Mouse (Mus musculus): ENCODE data around the gene Palld. TPM values are rescaled to one million over a fixed set of nuclear protein-coding genes. Genes with fewer than 3 reads are reported as not detected.
A peak's percentile ranks its signal among the peaks of the same experiment; 100 is the strongest.

Gene Palld
- polyA plus RNA-seq, 1 experiment from 2014 or later = 49.7 TPM

DNA sequence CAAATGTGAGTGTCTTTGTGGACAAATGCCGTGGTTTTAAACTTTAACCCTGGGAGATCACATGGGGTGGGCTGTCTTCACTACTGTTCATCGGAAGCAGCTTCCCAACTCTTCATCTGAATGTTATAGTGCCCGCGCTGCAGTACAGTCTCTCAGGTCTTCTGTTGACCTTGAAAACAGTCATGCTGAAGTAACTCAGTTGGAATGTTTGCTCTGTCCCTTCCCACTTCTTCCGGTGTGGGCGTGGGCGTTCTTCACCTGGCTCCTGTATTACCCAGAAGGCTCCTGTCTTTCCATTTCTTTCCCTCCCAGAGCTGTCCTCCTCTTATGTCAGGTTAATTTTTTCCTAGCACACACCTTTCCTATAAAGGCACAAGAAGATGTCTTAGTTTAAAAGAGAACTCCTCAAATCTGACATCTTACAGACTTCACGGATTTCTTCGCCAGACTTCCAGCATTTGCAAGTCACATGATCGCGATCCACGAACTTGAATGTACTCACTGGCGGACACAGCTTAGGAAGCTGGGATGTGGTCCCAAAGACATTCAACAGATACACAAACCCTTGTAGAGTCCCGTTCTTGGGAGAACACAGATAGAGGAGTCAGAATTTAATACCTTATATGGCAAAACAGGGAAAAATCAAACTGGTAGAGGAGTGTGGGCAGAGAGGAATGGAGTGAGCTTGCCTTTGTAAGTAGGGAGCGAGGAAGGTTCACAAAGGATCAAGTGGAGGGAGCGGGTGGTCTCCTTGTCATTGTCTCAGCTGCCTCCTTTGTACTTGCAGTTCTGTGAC lies 189.1 kb downstream of the Palld start:
- 90% methylated on average over 16 of the region's 16 CpGs for WGBS
- no peak overlapping the region for H3K4me3 ChIP-seq (replicated peaks; ENCODE audit: low read depth, low read length)

DNA sequence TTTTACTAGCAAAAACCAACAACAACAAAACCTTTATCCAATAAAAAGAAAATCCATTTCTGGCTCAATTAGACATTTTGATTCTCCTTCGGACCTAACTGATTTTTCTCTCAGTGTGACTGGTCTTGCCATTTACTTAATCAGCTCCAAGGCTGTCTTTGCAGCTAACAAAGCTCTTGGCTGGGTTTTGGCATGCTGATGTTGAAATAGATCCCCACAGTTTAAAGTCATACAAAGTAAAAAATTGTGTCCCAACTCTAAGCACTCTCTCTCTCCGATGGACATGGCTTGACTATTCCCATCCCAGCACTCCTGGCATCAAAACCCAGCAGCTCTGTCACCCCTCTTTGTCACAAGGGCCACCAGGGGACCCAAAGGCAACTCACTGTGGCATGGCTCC lies 190.1 kb downstream of the Palld start:
- Histone ChIP-seq H3K4me1 (replicated peaks; ENCODE audit: insufficient read depth, low read length) (no peaks in the 10 kb centered on the region), H3K4me2 (ENCODE audit: low read length) (no peak overlapping the region), H3K4me3 (replicated peaks; ENCODE audit: low read depth, low read length) (no peak overlapping the region), H3K9ac (ENCODE audit: low read depth, low read length) (no peak overlapping the region), H3K9me3 (replicated peaks; ENCODE audit: low read length) (no peaks in the 10 kb centered on the region), H3K27ac (no peak overlapping the region), H3K36me3 (ENCODE audit: insufficient read depth, low read length) (no peaks in the 10 kb centered on the region), H3K27me3 (ENCODE audit: insufficient read depth, low read length) (no peaks in the 10 kb centered on the region)
- ATAC-seq (replicated peaks; ENCODE audit: low FRiP score, low read depth) (no peak), DNase-seq (ENCODE audit: low spot score) (no peak)
- TF ChIP-seq CTCF (IDR thresholded peaks at IDR 0.05; ENCODE audit: low read depth) = no peak
- 84% methylated on average over 2 of the region's 2 CpGs for WGBS

More for the DNA sequence above, 189.1 kb downstream of the Palld start:
- H3K36me3 ChIP-seq (ENCODE audit: insufficient read depth, low read length) = no peaks in the 10 kb centered on the region
- H3K27ac ChIP-seq = no peak overlapping the region
- H3K27me3 ChIP-seq (ENCODE audit: insufficient read depth, low read length) = no peaks in the 10 kb centered on the region
- no peaks in the 10 kb centered on the region for H3K4me1 ChIP-seq (replicated peaks; ENCODE audit: insufficient read depth, low read length)
- H3K4me2 ChIP-seq (ENCODE audit: low read length) = no peak overlapping the region
- 0 out of 2 replicates have a peak, but pooled peaks have one; percentile 33 for ATAC-seq (replicated peaks; ENCODE audit: low FRiP score, low read depth)
- DNase-seq (ENCODE audit: low spot score) = no peak
- TF ChIP-seq CTCF (IDR thresholded peaks at IDR 0.05; ENCODE audit: low read depth) = no peak
- H3K9ac ChIP-seq (ENCODE audit: low read depth, low read length) = no peak overlapping the region
- no peaks in the 10 kb centered on the region for H3K9me3 ChIP-seq (replicated peaks; ENCODE audit: low read length)

DNA sequence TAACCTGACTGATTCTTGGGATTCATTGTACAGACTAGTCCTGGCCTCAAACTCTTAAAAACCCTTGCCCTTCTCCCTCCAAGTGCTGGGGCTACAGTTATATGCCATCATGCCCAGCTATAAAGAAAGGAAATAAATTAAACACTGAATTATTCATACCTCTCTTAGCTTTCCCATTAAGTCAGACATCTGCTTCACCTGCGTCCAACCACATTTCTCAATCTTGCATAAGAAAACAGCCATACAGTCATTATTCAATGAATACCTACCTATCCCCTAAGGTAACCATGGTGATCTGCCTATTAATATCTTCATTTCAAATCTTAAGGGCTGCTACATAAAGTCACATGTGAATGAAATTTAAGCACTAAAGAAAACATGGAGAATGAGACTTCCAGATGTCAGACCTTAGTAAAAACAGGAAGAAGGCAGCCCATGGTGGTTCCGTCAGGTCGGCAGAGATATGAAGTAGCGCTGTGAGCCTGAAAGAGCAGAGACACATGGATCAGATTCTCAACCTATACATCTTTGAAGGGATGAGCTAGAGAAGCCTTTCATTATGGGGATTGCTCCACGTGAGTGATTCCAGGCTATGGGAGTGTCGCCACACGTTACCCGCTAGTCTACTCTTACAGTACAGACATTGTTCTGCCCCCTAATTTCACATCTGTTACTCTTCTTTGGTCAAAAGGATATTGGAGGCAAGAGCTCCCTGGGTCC lies 193.7 kb downstream of the Palld start:
- 60% methylated on average over 8 of the region's 8 CpGs for WGBS
- ATAC-seq (replicated peaks; ENCODE audit: low FRiP score, low read depth) (no peak), DNase-seq (ENCODE audit: low spot score) (no peak)
- TF ChIP-seq CTCF (IDR thresholded peaks at IDR 0.05; ENCODE audit: low read depth) = no peak
- Histone ChIP-seq H3K4me1 (replicated peaks; ENCODE audit: insufficient read depth, low read length) (no peaks in the 10 kb centered on the region), H3K27me3 (ENCODE audit: insufficient read depth, low read length) (no peaks in the 10 kb centered on the region), H3K9me3 (replicated peaks; ENCODE audit: low read length) (no peaks in the 10 kb centered on the region), H3K4me3 (replicated peaks; ENCODE audit: low read depth, low read length) (no peak overlapping the region), H3K36me3 (ENCODE audit: insufficient read depth, low read length) (no peaks in the 10 kb centered on the region), H3K27ac (no peak overlapping the region), H3K9ac (ENCODE audit: low read depth, low read length) (no peak overlapping the region), H3K4me2 (ENCODE audit: low read length) (no peak overlapping the region)

DNA sequence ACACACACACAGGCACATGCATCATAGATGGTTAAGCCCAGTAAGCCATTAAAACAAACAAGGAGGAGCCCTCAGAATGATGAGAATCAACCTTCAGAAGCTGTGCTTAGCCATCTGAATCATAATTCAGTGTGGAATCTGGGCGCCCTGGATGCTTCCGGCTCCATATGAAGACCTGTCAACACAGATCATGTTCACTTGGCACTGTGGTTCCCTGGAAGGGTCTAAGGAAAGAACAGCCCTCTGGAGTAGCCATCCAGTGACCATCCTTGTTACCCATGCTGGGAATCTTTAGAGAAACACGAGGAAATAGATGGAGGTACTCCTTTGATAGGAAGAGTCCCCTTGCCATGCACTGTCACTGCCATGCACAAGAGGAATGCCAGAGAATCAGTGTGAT lies 197.0 kb downstream of the Palld start:
- Histone ChIP-seq H3K27ac (no peak overlapping the region), H3K27me3 (ENCODE audit: insufficient read depth, low read length) (no peaks in the 10 kb centered on the region), H3K4me1 (replicated peaks; ENCODE audit: insufficient read depth, low read length) (peaks cover 4% of the 10 kb centered on the region), H3K4me2 (ENCODE audit: low read length) (no peak overlapping the region), H3K9ac (ENCODE audit: low read depth, low read length) (no peak overlapping the region), H3K36me3 (ENCODE audit: insufficient read depth, low read length) (no peaks in the 10 kb centered on the region), H3K9me3 (replicated peaks; ENCODE audit: low read length) (no peaks in the 10 kb centered on the region), H3K4me3 (replicated peaks; ENCODE audit: low read depth, low read length) (no peak overlapping the region)
- DNase-seq (ENCODE audit: low spot score) (no peak), ATAC-seq (replicated peaks; ENCODE audit: low FRiP score, low read depth) (no peak)
- 81% methylated on average over 3 of the region's 3 CpGs for WGBS
- no peak for TF ChIP-seq CTCF (IDR thresholded peaks at IDR 0.05; ENCODE audit: low read depth)

DNA sequence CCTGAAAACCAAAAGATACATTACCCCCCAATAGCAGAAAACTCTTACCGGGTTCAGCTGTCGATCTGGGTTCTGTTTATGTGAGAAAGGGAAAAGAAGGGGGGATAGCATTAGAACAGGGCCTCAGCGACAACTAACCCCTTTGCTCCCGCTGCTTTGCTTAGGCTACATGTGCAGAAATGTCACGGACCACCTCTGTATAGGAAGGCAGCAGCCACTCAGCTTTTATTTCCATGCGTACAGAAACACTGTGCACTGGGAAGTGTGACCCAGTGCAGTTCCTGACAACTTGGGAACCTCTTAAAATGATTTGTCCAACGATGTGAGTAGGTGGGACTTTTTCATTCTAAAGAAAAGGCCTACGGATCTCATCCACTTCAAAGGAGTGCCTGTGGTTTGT lies 200.4 kb downstream of the Palld start:
- 52% methylated on average over 8 of the region's 8 CpGs for WGBS
- Histone ChIP-seq H3K36me3 (ENCODE audit: insufficient read depth, low read length) (no peaks in the 10 kb centered on the region), H3K9ac (ENCODE audit: low read depth, low read length) (no peak overlapping the region), H3K4me3 (replicated peaks; ENCODE audit: low read depth, low read length) (no peak overlapping the region), H3K27ac (no peak overlapping the region; the same call in 1 of the 2 replicates), H3K4me1 (replicated peaks; ENCODE audit: insufficient read depth, low read length) (peaks cover 4% of the 10 kb centered on the region), H3K4me2 (ENCODE audit: low read length) (no peak overlapping the region), H3K9me3 (replicated peaks; ENCODE audit: low read length) (no peaks in the 10 kb centered on the region), H3K27me3 (ENCODE audit: insufficient read depth, low read length) (no peaks in the 10 kb centered on the region)
- DNase-seq (ENCODE audit: low spot score) (no peak), ATAC-seq (replicated peaks; ENCODE audit: low FRiP score, low read depth) (no peak)
- no peak for TF ChIP-seq CTCF (IDR thresholded peaks at IDR 0.05; ENCODE audit: low read depth)

DNA sequence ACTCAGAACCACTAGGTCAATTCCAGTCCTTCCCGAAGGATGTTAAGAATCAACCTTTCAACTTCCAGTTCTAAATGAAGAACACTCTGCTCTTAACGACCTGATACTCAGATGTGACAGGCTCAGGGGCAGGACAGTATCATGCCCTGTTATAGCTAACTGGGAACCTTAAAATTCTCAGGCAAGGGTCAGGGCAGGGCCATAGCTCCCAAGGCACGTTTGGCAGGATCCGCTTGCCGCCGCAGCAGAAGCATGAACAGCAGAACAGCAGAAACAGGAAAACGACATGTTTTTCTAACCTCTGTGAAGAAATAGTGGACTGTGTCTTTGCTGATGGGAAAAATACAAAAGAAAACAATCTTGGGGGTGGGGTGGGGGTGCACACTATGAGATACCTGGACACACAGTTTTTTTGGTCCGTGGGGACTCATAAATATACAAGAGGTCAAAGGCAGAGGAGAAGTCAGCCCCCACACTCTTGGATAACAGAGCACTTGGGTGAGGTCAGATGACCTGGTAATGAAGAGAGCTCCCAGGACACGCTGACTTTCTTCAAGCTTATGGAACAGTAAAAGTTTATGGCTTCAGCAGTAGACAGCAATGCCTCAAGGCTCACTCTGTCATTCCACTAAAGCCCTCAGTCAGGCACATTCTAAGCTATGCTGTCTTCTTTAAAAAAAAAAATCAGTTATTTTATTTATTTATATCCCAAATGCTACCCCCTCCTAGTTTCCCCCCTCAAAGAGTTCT lies 201.4 kb downstream of the Palld start:
- Histone ChIP-seq H3K4me1 (replicated peaks; ENCODE audit: insufficient read depth, low read length) (peaks cover 4% of the 10 kb centered on the region), H3K9me3 (replicated peaks; ENCODE audit: low read length) (no peaks in the 10 kb centered on the region), H3K4me3 (replicated peaks; ENCODE audit: low read depth, low read length) (no peak overlapping the region), H3K27ac (0 out of 2 replicates have a peak overlapping the region, but pooled peaks have one; percentile 47), H3K36me3 (ENCODE audit: insufficient read depth, low read length) (no peaks in the 10 kb centered on the region), H3K9ac (ENCODE audit: low read depth, low read length) (no peak overlapping the region), H3K4me2 (ENCODE audit: low read length) (no peak overlapping the region), H3K27me3 (ENCODE audit: insufficient read depth, low read length) (no peaks in the 10 kb centered on the region)
- 16% methylated on average over 9 of the region's 9 CpGs for WGBS
- ATAC-seq (replicated peaks; ENCODE audit: low FRiP score, low read depth) = no peak
- peak; percentile 75 for DNase-seq (ENCODE audit: low spot score)
- no peak for TF ChIP-seq CTCF (IDR thresholded peaks at IDR 0.05; ENCODE audit: low read depth)
